Mouse (Mus musculus): ENCODE data around the gene Fhit. TPM values are rescaled to one million over a fixed set of nuclear protein-coding genes. Genes with fewer than 3 reads are reported as not detected.
"Not testable (repeated sequence)": the region's sequence is repeated elsewhere in the genome, so short reads cannot be mapped to it uniquely, and the experiment has no call there.

Gene Fhit
- total RNA-seq (2021), result 1 to 10 TPM in 1 of 2 experiments, under 1 TPM in 1; 0.74 to 1.9 TPM
- long read RNA-seq, experiment 1, result 0 reads
- long read RNA-seq, experiment 2, result 0 reads

- peak; percentile 96 for DNase-seq (ENCODE audit: low spot score)
Measured at GRCm38 (mm10) chr14:11161751-11162231, at the start of gene Fhit. Gene Fhit (minus strand): TSS chr14:11162035.

GRCm38 (mm10) chr14:11206786-11207185 is 45.0 kb upstream of the Fhit start:
- DNase-seq (ENCODE audit: low spot score), result no peak

- peak; percentile 87 for DNase-seq (ENCODE audit: low spot score)
Measured at GRCm38 (mm10) chr14:11160806-11161450, 907 bp downstream of the Fhit start.

- DNase-seq (ENCODE audit: low spot score), result no peak
Measured at GRCm38 (mm10) chr14:11159641-11160040, 2.2 kb downstream of the Fhit start.

GRCm38 (mm10) chr14:11159021-11159420 is 2.8 kb downstream of the Fhit start:
- no peak for DNase-seq (ENCODE audit: low spot score)

- no peak for DNase-seq (ENCODE audit: low spot score)
Measured at GRCm38 (mm10) chr14:11157741-11158140, 4.1 kb downstream of the Fhit start.

- DNase-seq (ENCODE audit: low spot score), result peak; percentile 76
Measured at GRCm38 (mm10) chr14:11151634-11152321, 10.1 kb downstream of the Fhit start.

GRCm38 (mm10) chr14:11133787-11134735 is 27.8 kb downstream of the Fhit start:
- no peak for DNase-seq (ENCODE audit: low spot score)

GRCm38 (mm10) chr14:11132637-11133474 is 29.0 kb downstream of the Fhit start:
- no peak for DNase-seq (ENCODE audit: low spot score)

GRCm38 (mm10) chr14:11125096-11125495 is 36.7 kb downstream of the Fhit start:
- DNase-seq (ENCODE audit: low spot score), result no peak

GRCm38 (mm10) chr14:11119076-11119475 is 42.8 kb downstream of the Fhit start:
- no peak for DNase-seq (ENCODE audit: low spot score)

- DNase-seq (ENCODE audit: low spot score), result no peak
Measured at GRCm38 (mm10) chr14:11085596-11085995, 76.2 kb downstream of the Fhit start.

- no peak for DNase-seq (ENCODE audit: low spot score)
Measured at GRCm38 (mm10) chr14:11083946-11084345, 77.9 kb downstream of the Fhit start.

GRCm38 (mm10) chr14:11083462-11083861 is 78.4 kb downstream of the Fhit start:
- DNase-seq (ENCODE audit: low spot score), result no peak

- DNase-seq (ENCODE audit: low spot score), result no peak
Measured at GRCm38 (mm10) chr14:11063594-11063993, 98.2 kb downstream of the Fhit start.

- no peak for DNase-seq (ENCODE audit: low spot score)
Measured at GRCm38 (mm10) chr14:11060221-11060620, 101.6 kb downstream of the Fhit start.

- not testable (repeated sequence) for DNase-seq (ENCODE audit: low spot score)
Measured at GRCm38 (mm10) chr14:11039503-11040300, 122.1 kb downstream of the Fhit start.

GRCm38 (mm10) chr14:11021391-11021790 is 140.4 kb downstream of the Fhit start:
- DNase-seq (ENCODE audit: low spot score), result no peak

GRCm38 (mm10) chr14:10978651-10979050 is 183.2 kb downstream of the Fhit start:
- DNase-seq (ENCODE audit: low spot score), result no peak

GRCm38 (mm10) chr14:10941647-10942046 is 220.2 kb downstream of the Fhit start:
- no peak for DNase-seq (ENCODE audit: low spot score)
